Mouse (Mus musculus): ENCODE measurements around the gene Armc3.

- no peak for TF ChIP-seq CTCF (IDR thresholded peaks at IDR 0.05; ENCODE audit: low read depth)
- no peak for TF ChIP-seq EP300 (IDR thresholded peaks at IDR 0.05; ENCODE audit: low read depth)
Observed at GRCm38 (mm10) chr2:19260399-19260798, 61.3 kb downstream of the Armc3 start.
